In the genomic region with DNA sequence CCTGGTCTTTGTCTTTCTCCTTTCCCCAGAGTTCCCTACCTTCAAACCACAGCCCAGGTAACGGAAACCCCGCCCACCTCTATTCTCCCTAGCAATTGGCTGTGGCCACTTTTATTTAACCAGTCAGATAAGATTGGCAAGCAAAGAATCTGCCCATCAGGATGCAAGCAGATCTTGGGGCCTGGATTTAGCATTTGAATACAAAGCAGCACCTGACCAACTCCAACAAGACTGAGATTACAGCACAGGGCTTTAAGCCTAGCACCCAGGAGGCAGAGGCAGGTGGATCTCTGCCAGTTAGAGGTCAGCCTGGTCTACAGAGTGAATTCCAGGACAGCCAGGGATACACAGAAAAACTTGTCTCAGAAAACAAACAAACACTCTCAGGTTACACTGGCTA, we compare ENCODE assay signal across 4 mouse cellular contexts.
DNase-seq lines count a peak whose midpoint lies in the region.

No protein-coding gene starts in this region.

- DNase-seq in ES-CJ7 (ENCODE audit: low read depth, low spot score) (peak; percentile 77), R1 (ENCODE audit: low read depth, low spot score) (peak; percentile 73), ZHBTc4 (ENCODE audit: low read depth, low spot score) (peak; percentile 85)
- peak; percentile 49 for DNase-seq in heart, adult 11 months

Comparison
In these comparisons a context has a peak if more than half of its experiments do, and no peak if none do; other contexts are left out.
1. Peak in every context shown above with its lines: DNase-seq.